22 mouse cellular contexts compared by ENCODE assay signal in genomic region chr3:69154691-69155090, GRCm38 (mm10). TPM values are rescaled to one million over a fixed set of nuclear protein-coding genes. Genes with fewer than 3 reads are reported as not detected.
DNase-seq lines count a peak whose midpoint lies in the region; ATAC-seq and TF ChIP-seq lines count a peak whose summit lies in the region.
"Had no signal": no experiment of that assay in that cellular context is flagged by ENCODE, and none has a peak within 500 bp of the region (broad histone marks: within the 10 kb centered on the region; RNA-seq: fewer than 3 reads in every experiment).

No protein-coding gene starts in this region.

- H3K9ac ChIP-seq in lung, postnatal 0 days (replicated peaks; ENCODE audit: low read depth), result no peak overlapping the region
- H3K9ac ChIP-seq in intestine, embryonic 16.5 days (ENCODE audit: low read depth, low read length), result no peak overlapping the region
- no peak overlapping the region for H3K9ac ChIP-seq in heart, embryonic 11.5 days (ENCODE audit: low read depth, low read length)
- H3K9ac ChIP-seq: embryonic facial prominence, embryonic 15.5 days; forebrain, embryonic 15.5 days; heart, embryonic 12.5 days; hindbrain, embryonic 13.5 days; midbrain, embryonic 13.5 days had no signal

- no peak for ATAC-seq in lung, postnatal 0 days
- ATAC-seq in common myeloid progenitor, adult 5-6 weeks (replicated peaks; ENCODE audit: low read depth, poor library complexity, severe bottlenecking), result peak; percentile 34
- ATAC-seq in intestine, embryonic 16.5 days, result no peak
- ATAC-seq in heart, embryonic 11.5 days (replicated peaks; ENCODE audit: insufficient number of reproducible peaks, low FRiP score, low TSS enrichment), result no peak
- ATAC-seq in megakaryocyte-erythroid progenitor cell, adult 5-6 weeks (replicated peaks; ENCODE audit: low FRiP score, low TSS enrichment, poor library complexity, severe bottlenecking), result no peak
- ATAC-seq: forebrain, embryonic 15.5 days; inflammation-experienced regulatory T-cells, adult 6 months; midbrain, embryonic 13.5 days had no signal

- 52% methylated on average over 2 of the region's 2 CpGs for WGBS in lung, postnatal 0 days
- 60% methylated on average over 2 of the region's 2 CpGs for WGBS in intestine, embryonic 16.5 days
- 66% methylated on average over 2 of the region's 2 CpGs for WGBS in heart, embryonic 11.5 days (ENCODE audit: insufficient replicate concordance)

- no peak overlapping the region for H3K4me3 ChIP-seq in lung, postnatal 0 days (ENCODE audit: low read depth, low read length)
- H3K4me3 ChIP-seq in intestine, embryonic 16.5 days (ENCODE audit: low read length), result no peak overlapping the region
- no peak overlapping the region for H3K4me3 ChIP-seq in heart, embryonic 11.5 days (ENCODE audit: low read depth, low read length)
- H3K4me3 ChIP-seq: embryonic facial prominence, embryonic 15.5 days; forebrain, embryonic 15.5 days; heart, embryonic 12.5 days; hindbrain, embryonic 13.5 days; limb, embryonic 10.5 days; midbrain, embryonic 13.5 days; myocyte had no signal

- no peak for TF ChIP-seq CTCF in lung, postnatal 0 days (IDR thresholded peaks at IDR 0.05)

- H3K27me3 ChIP-seq in lung, postnatal 0 days (replicated peaks; ENCODE audit: insufficient read depth, low read length), result no peaks in the 10 kb centered on the region
- H3K27me3 ChIP-seq in intestine, embryonic 16.5 days (replicated peaks; ENCODE audit: control insufficient read depth, insufficient read depth, low read length), result no peaks in the 10 kb centered on the region
- no peaks in the 10 kb centered on the region for H3K27me3 ChIP-seq in heart, embryonic 11.5 days (ENCODE audit: control insufficient read depth, insufficient read depth, low read length)
- H3K27me3 ChIP-seq: embryonic facial prominence, embryonic 15.5 days; forebrain, embryonic 15.5 days; heart, embryonic 12.5 days; hindbrain, embryonic 13.5 days; midbrain, embryonic 13.5 days had no signal

- H3K4me1 ChIP-seq in lung, postnatal 0 days (ENCODE audit: insufficient read depth, low read depth, low read length), result no peaks in the 10 kb centered on the region
- H3K4me1 ChIP-seq in intestine, embryonic 16.5 days (ENCODE audit: control insufficient read depth, insufficient read depth, low read length), result no peaks in the 10 kb centered on the region
- H3K4me1 ChIP-seq in heart, embryonic 11.5 days (ENCODE audit: control insufficient read depth, insufficient read depth, low read length), result no peaks in the 10 kb centered on the region
- H3K4me1 ChIP-seq: embryonic facial prominence, embryonic 15.5 days; forebrain, embryonic 15.5 days; heart, embryonic 12.5 days; hindbrain, embryonic 13.5 days; limb, embryonic 10.5 days; midbrain, embryonic 13.5 days had no signal

- DNase-seq in lung, postnatal 0 days (ENCODE audit: low spot score), result peak; percentile 32
- DNase-seq in lung, postnatal 4 days, result no peak
- DNase-seq in A20 (ENCODE audit: low read depth, low spot score), result peak; percentile 52
- peak; percentile 28 to 44 for DNase-seq in monocyte, adult 2 months (ENCODE audit: low read depth in 1 of 2, low spot score in 2 of 2)
- DNase-seq: adrenal gland, adult 8-10 months; cerebellum, adult 18-20 months; heart, postnatal 10 days; kidney, adult 2 months; liver had no signal

- no peak for TF ChIP-seq EP300 in lung, postnatal 0 days (IDR thresholded peaks at IDR 0.05)

- H3K27ac ChIP-seq in lung, postnatal 0 days (ENCODE audit: low read length), result no peak overlapping the region
- no peak overlapping the region for H3K27ac ChIP-seq in intestine, embryonic 16.5 days (ENCODE audit: low read length)
- no peak overlapping the region for H3K27ac ChIP-seq in heart, embryonic 11.5 days (ENCODE audit: low read depth, low read length)
- H3K27ac ChIP-seq: embryonic facial prominence, embryonic 15.5 days; forebrain, embryonic 15.5 days; hindbrain, embryonic 13.5 days; kidney, postnatal 0 days; limb, embryonic 10.5 days; midbrain, embryonic 13.5 days had no signal

- no peak overlapping the region for H3K4me2 ChIP-seq in lung, postnatal 0 days (replicated peaks; ENCODE audit: low read depth, low read length)
- H3K4me2 ChIP-seq in intestine, embryonic 16.5 days (ENCODE audit: low read depth, low read length), result no peak overlapping the region
- H3K4me2 ChIP-seq in heart, embryonic 11.5 days, result no peak overlapping the region
- H3K4me2 ChIP-seq: embryonic facial prominence, embryonic 15.5 days; forebrain, embryonic 15.5 days; heart, embryonic 12.5 days; hindbrain, embryonic 13.5 days; midbrain, embryonic 13.5 days had no signal

- H3K36me3 ChIP-seq in lung, postnatal 0 days (ENCODE audit: insufficient read depth, low read length), result no peaks in the 10 kb centered on the region
- H3K36me3 ChIP-seq in intestine, embryonic 16.5 days (ENCODE audit: control insufficient read depth, insufficient read depth, low read length), result no peaks in the 10 kb centered on the region
- H3K36me3 ChIP-seq in heart, embryonic 11.5 days (ENCODE audit: control insufficient read depth, insufficient read depth, low read length), result no peaks in the 10 kb centered on the region
- H3K36me3 ChIP-seq: embryonic facial prominence, embryonic 15.5 days; forebrain, embryonic 15.5 days; heart, embryonic 12.5 days; hindbrain, embryonic 13.5 days; limb, embryonic 10.5 days; midbrain, embryonic 13.5 days had no signal

- H3K9me3 ChIP-seq in lung, postnatal 0 days (ENCODE audit: low read length), result no peaks in the 10 kb centered on the region
- H3K9me3 ChIP-seq in intestine, embryonic 16.5 days (ENCODE audit: control insufficient read depth, low read length), result no peaks in the 10 kb centered on the region
- H3K9me3 ChIP-seq in heart, embryonic 11.5 days (replicated peaks; ENCODE audit: control insufficient read depth, low read length), result no peaks in the 10 kb centered on the region
- H3K9me3 ChIP-seq: embryonic facial prominence, embryonic 15.5 days; forebrain, embryonic 15.5 days; heart, embryonic 12.5 days; hindbrain, embryonic 13.5 days; limb, embryonic 10.5 days; midbrain, embryonic 13.5 days had no signal

RNA-seq across cellular contexts. Expression of gene Kpna4, which starts 27.8 kb away (rescaled TPM):
- polyA plus RNA-seq in lung, postnatal 0 days (2015; fragmentation: Nextera tagmentation; extraction: Ambion mirVana), result 24.3 and 34.4 TPM in 2 replicates
- 52.9 and 65.0 TPM in 2 replicates for total RNA-seq in common myeloid progenitor, adult 5-6 weeks (2017)
- polyA plus RNA-seq in intestine, embryonic 16.5 days (2015; fragmentation: Nextera tagmentation; extraction: Ambion mirVana), result 18.9 and 19.1 TPM in 2 replicates
- 27.3 and 30.9 TPM in 2 replicates for polyA plus RNA-seq in heart, embryonic 11.5 days (2014; fragmentation: Nextera tagmentation; extraction: Ambion mirVana)
- 42.1 and 50.2 TPM in 2 replicates for total RNA-seq in megakaryocyte-erythroid progenitor cell, adult 5-6 weeks (2014; fragmentation: Nextera tagmentation)
- 52.4 and 66.5 TPM in 2 replicates for total RNA-seq in megakaryocyte-erythroid progenitor cell, adult 5-6 weeks (2017)

Comparison
In these comparisons a context has a peak if more than half of its experiments do, and no peak if none do; other contexts are left out.
1. DNase-seq: peak in lung, postnatal 0 days (single experiment), A20 (single experiment) and monocyte, adult 2 months (2 of 2); none in lung, postnatal 4 days (0 of 2).